Mouse (Mus musculus) CH12.LX (cell line): ENCODE data around the gene Slamf6.

ENCODE experiments used
- CTCF ChIP-seq, 2 experiments: IDR thresholded peaks in 1 of 2; conservative IDR thresholded peaks in 1 of 2; 2 replicates each; pipeline ENCODE4 v1.5.1; 2011 to 2012; ENCODE audit warnings: low read depth in 2 of 2, low read length in 2 of 2, improper control_type of control experiment in 1 of 2, inconsistent platforms in 1 of 2, mild to moderate bottlenecking in 1 of 2, moderate library complexity in 1 of 2
- EP300 ChIP-seq: IDR thresholded peaks from 2 replicates; pipeline ENCODE4 v1.6.1; 2011; ENCODE audit warnings: low read length, improper control_type of control experiment
- HCFC1 ChIP-seq: IDR thresholded peaks from 2 replicates; pipeline ENCODE4 v1.6.1; 2012; ENCODE audit warnings: low read depth, mild to moderate bottlenecking, inconsistent platforms, low read length, improper control_type of control experiment
- JUN ChIP-seq: IDR thresholded peaks from 2 replicates; pipeline ENCODE4 v1.6.1; 2011; ENCODE audit warnings: low read depth, mild to moderate bottlenecking, low read length, improper control_type of control experiment, moderate library complexity; ENCODE audit not compliant: insufficient read depth
- MAX ChIP-seq: IDR thresholded peaks from 2 replicates; pipeline ENCODE4 v1.6.1; 2011; ENCODE audit warnings: low read length, improper control_type of control experiment
- MEF2A ChIP-seq: IDR thresholded peaks from 2 replicates; pipeline ENCODE4 v1.6.1; 2014; ENCODE audit warnings: low read depth, mild to moderate bottlenecking, inconsistent platforms, low read length, improper control_type of control experiment, borderline replicate concordance
- MXI1 ChIP-seq: IDR thresholded peaks from 2 replicates; pipeline ENCODE4 v1.6.1; 2011; ENCODE audit warnings: mild to moderate bottlenecking, low read depth, low read length, improper control_type of control experiment
- POLR2A ChIP-seq: IDR thresholded peaks from 2 replicates; pipeline ENCODE4 v1.6.1; 2011; ENCODE audit warnings: low read depth, mild to moderate bottlenecking, improper control_type of control experiment, low read length
- POLR2AphosphoS2 ChIP-seq: IDR thresholded peaks from 2 replicates; pipeline ENCODE4 v1.6.1; 2011; ENCODE audit warnings: low read depth, low read length, improper control_type of control experiment
- RAD21 ChIP-seq: IDR thresholded peaks from 2 replicates; pipeline ENCODE4 v1.6.1; 2011; ENCODE audit warnings: low read depth, mild to moderate bottlenecking, low read length, improper control_type of control experiment, moderate library complexity
- RCOR1 ChIP-seq: conservative IDR thresholded peaks from 2 replicates; pipeline ENCODE4 v1.6.1; 2012; ENCODE audit warnings: low read depth, mild to moderate bottlenecking, inconsistent platforms, low read length, improper control_type of control experiment
- SMC3 ChIP-seq: IDR thresholded peaks from 2 replicates; pipeline ENCODE4 v1.6.1; 2011; ENCODE audit warnings: low read depth, low read length, improper control_type of control experiment
- TCF12 ChIP-seq: IDR thresholded peaks from 2 replicates; pipeline ENCODE4 v1.6.1; 2014; ENCODE audit warnings: low read depth, mild to moderate bottlenecking, inconsistent platforms, low read length, improper control_type of control experiment
- USF1 ChIP-seq: IDR thresholded peaks from 2 replicates; pipeline ENCODE4 v1.6.1; 2014; ENCODE audit warnings: low read depth, mild to moderate bottlenecking, inconsistent platforms, low read length, improper control_type of control experiment

DNA sequence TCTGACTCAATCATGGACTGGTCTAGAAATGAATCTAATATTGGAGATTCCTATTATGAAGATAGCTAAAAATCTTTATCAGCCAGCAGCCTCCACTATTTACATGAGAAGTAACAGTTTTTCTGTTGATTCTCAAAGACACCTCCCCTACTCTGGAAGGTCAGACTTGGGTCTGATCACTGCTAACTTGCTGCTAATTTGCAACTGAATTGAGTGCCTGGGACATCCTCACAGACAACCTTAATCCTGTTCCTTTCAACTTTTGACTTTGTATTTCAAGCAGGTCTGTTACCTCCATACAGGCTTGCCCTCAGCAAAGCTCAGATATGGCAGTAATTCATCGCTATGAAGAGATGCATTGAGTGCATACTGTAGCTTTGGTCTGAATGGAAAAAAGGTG lies 13.3 kb upstream of the Slamf6 start:
- no peak for TF ChIP-seq RAD21
- TF ChIP-seq RCOR1: no peak
- no peak for TF ChIP-seq MXI1
- no peak for TF ChIP-seq POLR2A
- no peak for TF ChIP-seq CTCF (conservative IDR thresholded peaks at IDR 0.05 in 1 of 2, IDR thresholded peaks at IDR 0.05 in 1 of 2; ENCODE audit: low read depth in 2 of 2, low read length in 2 of 2)
- TF ChIP-seq POLR2AphosphoS2: no peak
- no peak for TF ChIP-seq USF1
- no peak for TF ChIP-seq HCFC1
- no peak for TF ChIP-seq SMC3
- no peak for TF ChIP-seq TCF12
- TF ChIP-seq MEF2A: no peak
- no peak for TF ChIP-seq MAX
- no peak for TF ChIP-seq EP300
- no peak for TF ChIP-seq JUN
